Mouse (Mus musculus) lung, postnatal 10 days (tissue): ENCODE measurements around the gene Itgav.

Experiments used
- DNase-seq: peaks from one replicate; pipeline ENCODE4 v3.0.0; 2021

The Itgav gene

DNA sequence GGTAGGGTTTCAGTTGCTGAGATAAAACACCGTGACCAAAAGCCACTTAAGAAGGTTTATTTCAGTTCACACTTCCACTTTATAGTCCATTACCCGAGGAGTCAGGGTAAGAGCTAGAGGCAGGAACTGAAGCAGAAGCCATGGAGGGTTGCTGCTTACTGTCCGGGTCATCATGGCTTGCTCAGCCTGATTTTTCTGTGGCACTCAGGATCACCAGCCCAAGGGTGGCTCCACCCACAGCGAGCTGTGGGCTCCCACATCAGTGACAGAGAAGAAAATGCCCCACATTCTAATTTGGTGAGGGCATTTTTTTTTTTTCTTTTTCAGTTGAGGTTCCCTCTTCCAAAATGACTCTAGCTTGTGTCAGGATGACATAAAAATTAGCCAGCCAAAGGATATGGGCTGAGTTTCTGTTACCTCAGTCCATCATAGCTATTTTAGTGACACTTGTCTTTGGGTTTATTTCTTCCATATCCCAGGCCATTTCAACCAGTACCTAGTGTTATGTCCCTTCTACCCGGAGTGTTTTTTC lies 30.2 kb downstream of the Itgav start:
- DNase-seq = no peak

DNA sequence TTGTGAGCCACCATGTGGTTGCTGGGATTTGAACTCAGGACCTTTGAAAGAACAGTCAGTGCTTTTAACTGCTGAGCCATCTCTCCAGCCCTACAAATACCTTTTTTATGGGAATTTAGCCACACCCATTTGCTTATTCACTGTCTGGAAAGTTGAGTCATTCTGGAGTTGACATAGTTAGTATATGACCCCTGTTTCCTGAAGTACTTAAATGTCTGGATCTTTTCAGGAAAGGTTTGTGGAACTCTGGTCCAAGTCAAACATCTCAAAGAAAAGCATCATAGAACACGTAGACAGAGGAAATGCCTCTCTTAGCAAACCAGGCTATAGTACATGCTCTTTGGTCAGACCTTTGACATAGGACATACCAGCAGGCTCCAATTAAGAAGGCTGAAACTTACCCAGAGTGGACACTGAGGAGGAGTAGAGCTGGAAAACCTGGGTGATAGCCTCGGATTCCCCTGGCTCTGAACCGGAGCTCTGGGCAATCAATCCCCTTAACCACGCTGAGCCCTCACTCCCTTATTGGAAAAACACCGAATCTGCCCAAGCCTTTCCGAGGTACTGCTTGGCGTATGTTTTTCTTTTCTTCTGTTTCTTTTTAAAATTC lies 34.5 kb downstream of the Itgav start:
- no peak for DNase-seq

DNA sequence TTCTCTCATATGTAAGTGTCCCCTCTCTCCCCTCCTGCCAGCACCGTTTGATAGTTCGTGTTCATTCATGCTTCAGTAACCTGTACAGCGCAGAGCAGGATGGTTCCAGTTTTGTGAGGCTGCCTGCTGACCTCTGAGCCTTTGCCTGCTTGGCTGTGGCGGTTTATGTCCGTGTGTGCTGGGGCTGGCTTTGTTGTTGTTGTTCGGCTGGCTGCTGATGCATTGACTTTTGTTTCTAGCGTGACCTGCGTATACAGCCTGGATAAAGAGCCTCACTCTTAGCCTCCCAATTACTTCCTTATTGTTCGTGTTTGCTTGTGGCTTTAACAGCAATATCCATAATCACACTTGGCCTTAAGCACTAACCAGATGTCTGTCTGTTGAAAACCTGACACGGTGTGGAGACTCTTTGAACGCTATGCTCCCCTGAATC lies 35.0 kb downstream of the Itgav start:
- no peak for DNase-seq

DNA sequence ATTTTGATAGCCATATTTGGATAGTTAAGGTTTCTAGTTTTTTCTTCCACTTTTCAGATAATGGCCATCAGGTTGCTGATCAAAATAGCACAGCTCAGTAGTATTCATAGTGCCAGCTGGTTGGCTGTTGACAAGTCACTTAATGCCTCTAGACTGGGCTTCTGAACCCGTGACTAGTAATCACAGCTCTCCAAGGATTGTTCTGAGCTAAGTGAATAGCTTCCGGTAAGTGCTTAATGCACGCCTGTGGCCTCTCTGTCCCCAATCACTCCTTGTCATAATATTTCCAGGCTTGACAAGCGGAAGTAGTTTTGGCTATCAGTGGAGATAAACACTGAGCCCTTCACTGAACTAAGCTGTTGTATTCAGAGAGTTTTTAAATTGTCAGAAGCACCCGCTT lies 35.5 kb downstream of the Itgav start:
- peak; percentile 23 for DNase-seq

DNA sequence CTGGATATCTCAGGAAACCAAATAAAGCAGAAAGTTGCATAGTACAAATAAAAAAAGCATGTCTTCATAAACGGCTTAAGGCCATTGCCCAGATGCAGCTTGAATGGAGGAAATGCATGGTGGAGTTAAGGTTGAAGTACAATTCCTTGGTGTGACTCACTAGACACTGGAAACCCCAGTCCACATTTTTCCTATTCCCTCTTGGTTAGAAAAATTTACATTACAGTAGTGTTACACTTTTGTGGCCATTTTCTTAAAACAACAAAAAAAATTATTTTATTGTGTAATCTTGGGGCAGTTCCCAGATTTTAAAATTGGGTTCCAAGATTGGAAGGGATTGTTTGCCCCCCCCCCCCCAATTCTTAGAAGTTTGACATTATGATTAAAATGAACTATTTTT lies 35.9 kb downstream of the Itgav start:
- no peak for DNase-seq

DNA sequence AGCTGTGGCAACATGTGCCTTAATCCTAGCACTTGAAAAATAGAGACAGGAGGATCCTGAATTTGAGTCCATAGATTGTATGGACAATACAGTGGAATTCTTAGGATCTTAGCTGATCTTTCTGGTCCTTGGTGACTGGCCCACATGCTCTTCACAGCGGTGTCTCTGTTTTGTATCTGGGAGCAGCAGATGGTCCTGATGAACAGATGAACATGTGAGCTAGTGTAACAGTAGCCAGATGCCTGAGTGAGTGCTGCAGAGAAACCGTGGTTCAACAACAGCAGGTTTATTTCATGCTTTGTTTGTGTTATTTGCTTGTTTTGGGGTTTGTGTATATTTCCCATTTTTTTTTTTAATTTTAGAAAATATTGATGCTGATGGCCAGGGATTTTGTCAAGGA lies 37.3 kb downstream of the Itgav start:
- no peak for DNase-seq

DNA sequence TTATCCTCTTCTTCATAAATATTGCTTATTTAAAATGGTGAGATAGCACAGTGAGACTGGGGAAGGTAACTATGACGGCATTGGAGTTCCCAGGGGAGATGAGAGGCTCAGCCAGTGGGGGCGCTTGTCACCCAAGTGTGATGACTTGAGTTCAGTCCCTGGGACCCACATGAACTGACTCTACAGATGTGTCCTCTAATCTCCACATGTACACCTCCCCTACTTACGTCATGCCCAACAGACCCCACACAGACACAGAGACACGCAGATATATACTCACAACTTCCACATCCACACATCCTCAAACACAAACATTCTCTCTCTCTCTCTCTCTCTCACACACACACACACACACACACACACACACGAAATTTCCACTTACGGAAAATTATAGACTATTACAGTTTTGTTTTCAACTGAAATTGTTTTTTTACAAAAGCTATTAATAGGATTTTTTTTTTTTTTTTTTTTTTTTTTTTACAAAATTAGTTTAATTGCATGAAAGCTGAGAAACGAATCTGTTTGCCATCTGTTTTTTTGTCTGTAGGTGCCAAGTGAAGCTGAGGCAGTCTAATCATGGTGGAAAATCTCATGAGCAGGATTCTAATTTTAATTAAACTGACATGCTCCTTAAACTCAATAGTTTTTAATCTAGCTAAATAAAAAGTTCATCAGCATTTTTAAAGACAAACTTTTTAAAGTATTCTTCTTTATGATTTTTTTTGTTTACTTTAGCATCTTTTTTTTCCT lies 38.1 kb downstream of the Itgav start:
- DNase-seq = no peak

DNA sequence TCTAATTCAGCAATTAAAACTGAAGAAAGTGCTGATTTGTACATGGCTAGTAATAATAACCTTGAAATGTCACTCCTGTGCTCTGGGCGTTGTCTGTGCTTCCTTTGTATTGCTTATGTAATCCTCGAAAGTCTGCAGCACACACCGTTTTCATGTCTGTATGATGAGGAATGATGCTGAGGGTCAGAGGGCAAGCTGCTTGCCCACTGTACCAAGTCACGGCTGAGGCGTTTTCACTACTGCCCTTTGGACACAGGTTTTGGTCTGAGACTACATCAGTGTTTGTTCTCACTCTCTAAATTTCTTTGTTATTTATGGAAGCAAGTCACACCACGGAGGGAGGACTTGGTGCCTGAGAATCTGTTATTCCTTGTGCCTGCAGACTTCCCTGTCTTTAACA lies 41.9 kb downstream of the Itgav start:
- DNase-seq = no peak

DNA sequence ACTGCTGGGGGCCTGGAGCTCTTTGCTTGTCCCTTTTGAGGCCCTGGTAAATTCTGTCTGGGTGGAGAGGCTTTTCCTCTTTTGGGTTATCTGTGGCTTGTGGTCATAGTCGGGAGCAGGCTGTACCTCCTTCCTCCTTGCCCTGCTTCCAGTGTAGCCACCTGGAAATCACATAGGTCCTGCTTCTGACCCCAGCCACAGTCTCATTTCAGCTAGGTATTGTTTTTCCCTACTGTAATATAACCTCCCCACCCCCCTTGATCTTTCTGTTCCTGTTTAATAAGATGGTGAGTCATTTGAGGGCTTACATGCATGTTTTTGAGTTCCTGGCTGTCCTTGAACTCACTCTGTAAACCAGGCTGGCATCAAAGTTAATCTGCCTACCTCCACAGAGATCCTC lies 42.7 kb downstream of the Itgav start:
- DNase-seq = no peak

DNA sequence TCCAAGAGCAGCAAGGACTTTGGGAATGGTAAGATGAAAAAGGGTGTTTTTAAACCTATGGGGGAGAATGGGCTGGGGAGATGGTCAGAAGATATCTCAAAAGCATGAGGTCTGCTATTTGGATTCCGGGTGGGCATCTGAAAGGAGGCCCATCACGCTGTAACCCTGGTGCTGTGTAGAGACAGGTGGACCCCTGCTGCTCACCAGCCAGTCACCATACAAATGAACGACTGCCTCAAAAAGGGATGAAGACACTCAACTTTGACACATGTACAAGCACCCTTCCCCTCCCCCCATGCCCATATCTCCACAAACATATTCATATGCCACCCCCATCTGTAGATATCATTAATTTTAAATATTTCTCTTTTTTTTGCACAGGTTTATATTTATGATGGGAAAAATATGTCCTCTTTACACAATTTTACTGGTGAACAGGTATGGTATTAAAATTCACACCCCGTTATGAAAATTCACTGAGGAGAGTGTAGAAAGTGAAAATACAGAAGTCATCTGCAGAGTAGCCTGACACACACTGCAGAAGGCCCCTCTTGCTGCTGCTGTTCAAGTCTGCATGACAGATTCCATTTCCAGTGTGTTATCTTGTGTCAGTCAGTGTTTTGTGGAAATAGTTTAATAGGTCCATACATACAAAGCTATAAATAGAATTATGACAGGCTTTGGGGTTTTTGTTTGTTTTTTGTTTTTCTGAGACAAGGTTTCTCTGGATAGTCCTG lies 44.3 kb downstream of the Itgav start:
- DNase-seq = no peak

DNA sequence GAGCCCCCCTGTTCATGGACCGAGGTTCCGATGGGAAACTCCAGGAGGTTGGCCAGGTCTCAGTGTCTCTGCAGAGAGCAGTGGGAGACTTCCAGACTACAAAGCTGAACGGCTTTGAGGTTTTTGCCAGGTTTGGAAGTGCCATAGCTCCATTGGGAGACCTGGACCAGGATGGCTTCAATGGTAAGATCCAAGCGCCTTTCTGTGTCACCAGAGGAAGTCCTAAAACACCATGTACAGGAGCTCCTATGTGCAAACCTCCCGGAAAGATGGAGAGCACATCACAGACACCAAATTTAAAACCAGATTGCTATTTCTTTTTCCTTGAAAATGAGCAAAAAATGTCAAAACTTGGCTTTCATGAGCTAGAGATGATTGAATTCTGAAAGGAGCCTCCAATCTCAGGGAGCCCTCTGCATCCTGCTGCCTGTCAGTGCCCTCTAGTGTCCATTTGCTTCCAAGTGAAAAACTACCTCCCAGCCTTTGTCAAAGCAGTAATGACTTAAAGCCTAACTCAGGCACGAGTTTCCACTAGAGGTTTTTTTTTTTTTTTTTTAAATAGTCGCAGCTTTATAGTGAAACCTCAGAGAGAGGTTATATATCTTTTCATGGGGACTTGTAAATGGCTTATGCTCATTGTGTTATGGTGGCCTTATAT lies 47.1 kb downstream of the Itgav start:
- DNase-seq = peak; percentile 85

DNA sequence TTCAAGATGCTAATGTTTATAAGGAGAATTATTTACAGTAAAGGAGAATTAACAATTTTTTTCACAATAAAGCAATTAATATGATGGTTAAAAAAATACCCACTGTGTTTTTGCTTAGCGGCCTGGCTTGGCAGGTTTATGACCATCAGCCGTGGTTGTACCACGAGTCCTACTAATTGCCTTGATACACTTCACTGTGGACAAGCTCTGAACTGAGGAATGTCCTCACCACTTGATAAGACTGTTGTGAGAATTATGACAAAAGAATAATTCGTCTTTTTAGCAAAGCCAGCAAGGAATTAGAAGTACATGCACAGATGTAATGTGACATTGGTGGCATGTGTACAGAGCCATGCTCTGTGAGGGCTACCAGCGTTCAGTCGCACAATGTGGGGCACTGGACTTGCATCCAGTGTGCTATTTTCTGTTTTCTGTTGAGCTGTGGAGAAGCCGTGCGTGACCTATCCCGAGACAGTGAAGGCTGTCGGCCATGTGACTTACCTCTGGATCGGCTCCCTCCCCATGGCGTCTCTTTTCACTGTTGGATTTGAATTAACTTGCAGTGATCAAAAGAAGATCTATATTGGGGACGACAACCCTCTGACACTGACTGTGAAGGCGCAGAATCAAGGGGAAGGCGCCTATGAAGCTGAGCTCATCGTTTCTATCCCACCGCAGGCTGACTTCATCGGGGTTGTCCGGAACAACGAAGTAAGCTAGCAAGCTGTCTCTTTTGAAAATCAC lies 67.3 kb downstream of the Itgav start:
- DNase-seq = no peak

DNA sequence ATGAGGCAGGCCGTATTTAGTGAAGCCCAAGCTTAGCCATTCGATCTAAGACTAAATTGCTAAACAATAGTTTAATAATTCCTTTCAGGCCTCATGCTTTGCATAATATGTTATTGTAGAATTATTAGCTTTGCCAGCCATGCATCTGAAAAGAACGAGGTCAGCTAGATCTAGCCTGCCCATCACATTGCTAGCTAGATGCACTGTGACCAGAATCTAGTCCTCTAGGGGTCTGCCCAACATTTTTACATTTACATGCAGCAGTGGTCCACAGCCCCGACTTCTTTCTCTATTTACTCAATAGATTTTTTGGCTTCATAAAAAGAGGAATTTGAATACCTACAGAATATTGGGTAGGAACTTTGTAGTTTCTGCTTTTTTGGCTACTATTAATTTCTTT lies 67.9 kb downstream of the Itgav start:
- DNase-seq = no peak

DNA sequence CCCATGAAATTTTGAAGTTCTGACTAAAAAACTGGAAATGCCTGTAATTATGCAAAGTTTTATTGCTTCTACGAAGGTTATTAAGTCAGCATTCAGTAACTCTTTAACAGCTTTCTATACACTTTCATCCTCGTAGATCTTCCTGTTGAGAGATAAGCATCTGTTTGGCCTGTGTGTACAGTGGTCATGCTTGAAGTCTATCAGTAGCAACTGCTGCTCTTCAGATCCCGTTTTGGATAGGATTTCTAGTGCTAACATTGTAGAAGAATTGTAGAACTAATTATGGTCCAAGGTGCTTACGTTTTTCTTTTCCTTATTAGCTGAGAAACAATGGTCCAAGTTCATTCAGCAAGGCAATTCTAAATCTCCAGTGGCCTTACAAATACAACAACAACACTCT lies 71.6 kb downstream of the Itgav start:
- no peak for DNase-seq

DNA sequence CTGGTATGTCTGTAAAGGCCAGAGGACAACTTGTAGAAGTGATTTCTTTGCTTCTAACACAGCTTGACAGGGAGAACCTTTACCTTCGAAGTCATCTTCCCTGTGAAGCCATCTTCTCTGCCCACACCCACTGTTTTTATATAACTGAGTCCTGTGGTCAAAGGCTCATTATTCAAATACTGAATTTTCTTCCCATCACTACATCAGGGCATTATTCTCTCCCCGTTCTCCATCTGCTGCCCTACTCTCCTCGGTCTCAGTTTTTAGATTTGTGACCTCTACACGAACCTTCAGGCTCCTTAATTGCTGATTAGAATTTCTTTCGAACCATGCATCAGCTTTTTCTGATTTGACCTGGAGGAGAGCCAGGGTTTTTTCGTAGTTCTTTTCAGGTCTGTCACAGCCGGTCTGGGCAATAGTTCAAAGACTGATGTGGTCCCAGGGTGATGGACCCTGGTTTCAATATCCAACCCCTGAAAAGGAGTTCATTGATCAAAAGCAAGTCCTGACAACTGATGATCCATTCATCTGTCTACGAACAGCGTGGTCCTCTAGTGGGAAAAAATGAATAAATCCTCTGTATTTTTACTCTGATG lies 73.8 kb downstream of the Itgav start:
- DNase-seq = no peak

DNA sequence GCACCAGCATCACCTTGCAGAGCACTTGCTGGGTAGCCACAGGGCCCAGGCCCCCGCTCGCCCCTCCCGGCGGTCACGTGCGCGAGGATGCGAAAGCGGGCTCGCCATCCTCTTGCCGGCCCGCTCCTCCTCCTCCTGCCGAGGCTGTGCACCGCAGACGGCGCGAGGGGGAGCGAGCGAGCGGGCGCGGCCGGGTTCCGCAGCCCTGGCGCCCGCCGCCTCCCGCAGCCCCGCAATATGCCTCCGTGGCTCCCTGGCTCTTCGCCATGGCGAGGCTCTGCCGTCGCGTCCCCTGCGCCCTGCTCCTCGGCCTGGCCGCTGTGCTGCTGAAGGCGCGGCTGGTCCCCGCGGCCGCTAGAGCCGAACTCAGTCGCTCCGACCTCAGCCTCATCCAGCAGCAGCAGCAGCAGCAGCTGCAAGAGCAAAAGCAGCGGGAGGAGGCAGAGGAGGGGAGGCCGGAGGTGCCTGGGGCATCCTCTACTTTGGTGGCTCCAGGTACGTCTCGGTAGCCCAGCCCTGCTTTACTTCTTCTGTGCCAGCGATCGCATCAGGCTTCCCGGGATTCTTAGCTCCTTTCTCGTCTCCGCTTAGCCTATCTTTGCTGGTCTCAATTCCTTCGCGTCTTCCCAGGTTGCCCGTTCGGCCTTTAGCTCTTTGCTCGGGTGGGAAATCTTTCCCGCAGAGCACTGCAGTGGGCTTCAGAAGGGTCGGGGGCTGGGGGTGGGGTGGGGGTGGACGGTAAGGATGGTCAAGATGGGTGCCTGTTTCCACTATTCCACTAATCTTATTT lies 88.5 kb downstream of the Itgav start, which contains the start of gene Fam171b:
Gene Fam171b, plus strand, starts transcription at position 154 of the 790 bp plus-strand sequence.
- DNase-seq = peak; percentile 73

DNA sequence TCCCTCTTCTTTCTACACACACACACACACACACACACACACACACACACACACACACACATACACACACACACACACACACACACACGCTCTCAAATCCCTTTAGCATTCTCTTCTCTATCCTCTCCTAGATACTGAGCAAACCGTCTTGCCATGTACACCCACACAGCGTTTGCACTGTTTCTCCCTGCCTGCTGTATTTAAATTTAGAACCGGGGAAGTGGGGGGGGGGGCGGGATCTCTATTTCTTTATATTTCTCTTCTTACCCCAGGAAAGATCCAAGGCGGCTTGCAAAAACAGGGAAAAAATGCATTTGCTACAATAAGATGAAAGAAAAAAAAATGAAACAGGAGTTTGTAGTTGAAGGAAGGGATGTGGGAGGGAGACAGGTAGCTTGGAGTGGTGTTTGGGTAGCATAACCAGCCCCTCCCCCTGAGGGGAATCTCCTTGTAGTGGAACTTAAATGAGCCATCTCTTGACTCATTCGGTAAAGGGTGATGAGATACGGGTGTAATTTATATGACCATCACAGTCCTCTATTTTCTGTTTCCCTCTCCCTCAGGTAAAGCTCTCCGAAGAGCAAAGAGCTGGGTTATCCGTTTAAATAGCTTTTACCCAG lies 89.2 kb downstream of the Itgav start:
- no peak for DNase-seq

DNA sequence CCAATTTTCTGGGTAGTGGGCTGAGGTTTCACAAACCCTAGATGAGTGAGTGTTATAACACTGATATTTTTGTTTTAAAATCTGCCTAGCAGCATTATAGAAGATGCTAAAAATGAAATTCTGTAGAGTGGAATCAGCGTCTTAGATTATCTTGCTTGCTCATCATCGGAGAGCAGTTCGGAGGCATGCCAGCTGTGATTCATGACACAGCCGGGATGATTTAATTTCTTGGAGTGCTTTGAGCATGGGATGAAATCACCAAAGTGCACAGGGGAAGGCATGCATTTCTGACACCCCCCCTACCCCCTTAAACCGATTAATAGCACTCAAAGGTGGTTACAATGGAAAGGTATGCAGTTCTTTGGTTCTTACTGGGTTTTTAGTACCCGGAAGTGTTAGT lies 89.8 kb downstream of the Itgav start:
- DNase-seq = no peak

DNA sequence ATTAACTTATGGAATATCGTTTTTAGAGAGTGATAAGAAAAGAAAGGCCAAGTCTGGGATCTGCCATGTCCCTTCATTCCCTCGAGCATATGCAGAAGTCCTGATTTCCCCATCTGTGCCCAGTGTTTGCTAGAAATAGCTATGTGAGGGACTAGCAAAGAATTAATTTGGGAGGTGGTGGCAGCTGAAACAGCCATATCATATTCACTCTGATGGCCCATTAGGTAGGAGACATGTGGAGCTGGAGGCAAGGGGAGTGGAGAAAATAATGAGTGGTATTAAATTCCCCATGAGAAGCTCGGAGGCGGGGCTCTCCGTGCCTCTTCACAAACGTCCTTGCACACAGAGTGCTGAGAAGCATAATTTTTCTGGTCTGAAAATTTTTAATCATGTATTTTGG lies 92.0 kb downstream of the Itgav start:
- DNase-seq = no peak

DNA sequence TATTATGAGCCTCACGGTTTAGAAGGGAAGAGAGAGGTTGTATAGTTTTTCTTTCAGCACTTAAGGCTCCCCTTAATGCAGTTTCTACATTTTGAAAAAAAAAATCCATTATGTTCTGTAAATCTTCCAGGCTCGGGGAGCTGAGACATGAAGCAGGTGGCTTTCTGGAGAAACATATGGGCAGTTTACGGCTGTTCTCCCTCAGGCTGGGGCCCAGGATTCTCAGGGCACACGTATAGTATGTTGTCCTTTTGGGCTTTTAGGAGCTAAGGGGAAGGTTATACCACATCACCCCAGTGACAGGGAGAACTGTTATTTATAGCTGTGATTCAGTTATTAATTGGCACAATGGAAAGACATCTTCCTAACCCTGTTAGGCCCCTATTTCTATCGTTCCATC lies 101.0 kb downstream of the Itgav start:
- DNase-seq = no peak
